Mouse (Mus musculus) frontal cortex, postnatal 14 days (tissue): Measurements from ENCODE around the gene Mtr.

Experiments
- DNase-seq, 2 experiments: peaks; one replicate each; pipeline ENCODE4 v3.0.0; 2022; ENCODE audit warnings: low spot score in 2 of 2

Mtr gene

DNA sequence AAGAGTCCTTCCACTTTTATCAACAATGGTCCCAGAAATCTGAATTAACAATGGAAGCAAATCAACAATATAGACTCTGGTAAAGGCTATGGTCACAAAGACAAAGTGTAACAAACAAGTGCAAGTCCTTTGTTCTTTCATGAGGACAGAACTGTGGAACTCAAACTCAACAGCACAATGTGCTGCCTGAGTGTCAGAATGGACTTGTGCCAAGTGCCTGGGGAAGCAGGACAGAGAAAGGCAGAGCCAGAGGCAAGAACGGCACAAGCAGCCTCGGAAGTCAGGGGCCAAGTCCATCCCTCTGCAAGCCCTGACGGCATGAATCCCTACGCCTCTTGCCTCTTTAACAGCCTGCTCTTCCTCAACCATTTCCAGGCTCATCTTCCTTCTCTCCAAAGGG, 13.9 kb downstream of the Mtr start:
- no peak for DNase-seq

DNA sequence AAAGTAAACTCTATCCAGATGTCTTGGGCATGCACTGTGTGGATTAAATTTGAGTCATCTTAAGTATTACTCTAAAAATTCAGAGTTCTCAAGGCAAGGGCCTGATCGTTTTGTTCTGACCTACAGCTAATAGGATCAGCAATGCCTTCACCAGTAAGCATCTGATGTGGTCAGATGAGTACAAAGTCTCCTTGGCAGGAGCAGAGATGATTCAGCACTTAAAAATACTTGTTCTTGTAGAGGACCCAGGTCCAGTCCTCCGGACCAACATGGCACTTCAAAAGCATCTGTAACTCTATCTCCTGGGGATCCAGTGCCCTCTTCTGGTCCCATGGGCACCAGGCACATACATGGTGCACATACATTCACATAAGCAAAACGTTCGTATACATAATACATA, 25.8 kb downstream of the Mtr start:
- DNase-seq: no peak

DNA sequence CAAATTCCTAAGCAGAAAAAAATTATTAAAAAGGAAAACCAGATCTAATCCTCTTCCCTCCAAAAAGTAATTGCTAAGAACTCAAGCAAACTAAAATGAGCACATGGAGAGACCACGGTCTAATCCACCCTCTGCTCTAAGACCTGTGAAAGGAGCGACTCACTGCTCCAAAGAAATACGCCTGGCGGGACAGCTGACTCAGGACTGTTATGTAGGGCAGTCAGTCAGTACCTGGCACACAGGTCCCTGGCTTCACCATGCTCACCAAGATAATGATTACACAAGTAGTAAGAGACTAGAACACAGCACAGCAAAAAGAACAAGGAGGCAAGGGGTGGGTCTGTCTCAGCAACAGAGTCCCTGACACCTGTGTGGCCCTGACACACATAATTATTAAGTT, 29.7 kb downstream of the Mtr start:
- no peak for DNase-seq

DNA sequence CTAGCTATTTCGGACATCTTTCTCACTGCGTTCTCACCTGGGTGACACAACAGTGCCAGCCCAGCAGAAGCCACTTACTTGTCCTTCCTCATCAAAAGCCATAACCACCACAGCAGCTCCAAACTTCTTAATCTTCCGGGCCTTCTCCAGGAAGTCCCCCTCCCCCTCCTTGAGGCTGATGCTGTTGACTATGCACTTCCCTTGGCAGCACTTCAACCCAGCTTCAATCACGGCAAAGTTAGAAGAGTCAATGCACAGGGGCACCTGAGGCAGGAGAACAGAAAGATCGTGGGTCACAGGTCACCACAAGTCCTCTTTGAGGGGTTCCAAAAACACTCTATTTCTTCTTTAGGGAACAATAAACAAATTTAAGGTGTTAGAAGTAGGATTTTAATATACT, 30.3 kb downstream of the Mtr start:
- no peak for DNase-seq

DNA sequence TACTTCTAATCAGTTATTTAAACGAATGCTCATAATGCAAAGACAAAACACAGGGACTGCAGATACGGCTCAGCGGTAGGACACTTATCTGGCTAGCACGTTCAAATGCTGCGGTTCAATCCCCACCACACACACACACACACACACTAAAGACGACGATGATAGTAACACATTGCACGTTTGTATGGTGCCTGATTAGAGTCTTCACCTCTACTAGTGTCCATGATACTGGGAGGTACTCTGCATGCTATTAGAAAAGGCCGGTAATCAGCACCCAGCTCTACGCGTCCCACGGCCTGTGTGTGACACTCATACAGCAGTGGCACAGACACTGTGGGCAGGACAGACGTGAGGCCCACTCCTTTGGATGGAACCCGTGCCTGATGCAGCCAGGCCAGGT, 39.3 kb downstream of the Mtr start:
- DNase-seq: no peak

DNA sequence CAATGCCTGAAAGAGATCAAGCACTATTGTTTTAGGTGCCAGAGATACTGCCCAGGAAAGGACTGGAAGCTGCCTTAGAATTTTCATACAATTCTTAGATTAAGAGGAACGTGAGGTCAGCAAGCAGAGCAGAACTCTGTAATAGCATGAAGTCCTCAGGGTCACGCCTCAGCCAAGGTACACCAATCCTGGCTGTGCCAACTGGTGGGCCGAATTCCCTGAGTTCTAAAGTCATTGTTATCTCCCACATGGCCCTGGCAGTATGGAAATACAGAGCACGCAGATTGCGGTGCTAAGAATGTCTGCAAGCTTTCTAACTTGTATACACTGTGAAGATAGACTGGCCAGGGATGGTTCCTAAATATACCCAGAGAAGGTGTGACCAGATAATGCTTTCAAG, 43.0 kb downstream of the Mtr start:
- DNase-seq: no peak

DNA sequence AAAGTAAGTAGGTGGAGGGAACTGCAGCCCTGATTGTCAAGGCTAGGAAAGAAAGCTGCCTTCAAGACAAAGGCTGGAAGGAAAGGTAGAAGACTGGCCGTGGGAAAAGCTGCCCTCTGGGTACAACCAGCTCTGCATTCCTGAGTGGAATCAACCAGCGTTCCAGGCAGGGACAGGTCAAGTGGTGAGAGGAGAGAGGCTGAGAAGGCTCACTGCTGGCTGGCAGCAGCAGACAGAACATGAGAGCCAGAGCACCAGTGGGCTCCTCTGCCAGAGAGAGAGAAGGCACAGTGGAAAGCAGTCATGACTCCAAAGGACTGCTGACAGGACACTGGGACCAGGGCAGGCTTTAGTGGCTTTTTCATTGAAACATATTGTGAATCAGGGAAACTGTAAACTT, 46.9 kb downstream of the Mtr start:
- DNase-seq: no peak

DNA sequence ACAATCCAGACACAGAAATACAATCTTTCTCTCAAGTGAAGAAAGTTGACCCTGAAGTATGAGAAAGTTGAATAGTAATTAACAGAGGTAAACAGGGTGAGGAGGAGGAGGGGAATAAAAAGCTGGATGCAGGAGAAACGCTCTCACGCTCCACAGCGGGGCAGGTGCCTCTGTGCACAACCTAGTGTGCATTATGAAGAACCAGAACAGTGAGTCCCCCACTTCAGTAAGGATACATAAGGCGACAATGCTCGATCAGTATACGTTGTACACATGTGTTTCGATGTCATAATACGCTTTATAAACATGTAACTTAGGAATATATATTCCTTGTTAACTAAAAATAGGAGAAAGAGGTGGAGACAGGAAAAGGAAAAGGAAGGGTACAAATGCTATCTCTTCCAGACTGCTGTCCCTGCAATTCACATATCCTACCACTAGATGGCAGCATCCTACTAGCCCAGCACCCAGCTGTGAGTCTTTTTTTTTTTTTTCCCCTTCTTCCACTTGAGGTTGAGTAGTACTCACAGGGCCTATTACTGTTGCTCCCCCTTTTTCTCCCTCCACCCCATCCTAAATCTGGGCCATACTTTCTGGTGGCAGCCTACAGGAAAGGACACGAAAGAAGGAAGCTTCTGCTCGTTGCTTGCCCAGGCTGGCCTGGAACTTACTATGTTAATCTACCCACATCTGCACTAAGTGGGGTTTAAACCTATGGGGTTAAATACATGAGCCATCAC, 47.7 kb downstream of the Mtr start:
- peak in 1 of 2 experiments; percentile 30 for DNase-seq

DNA sequence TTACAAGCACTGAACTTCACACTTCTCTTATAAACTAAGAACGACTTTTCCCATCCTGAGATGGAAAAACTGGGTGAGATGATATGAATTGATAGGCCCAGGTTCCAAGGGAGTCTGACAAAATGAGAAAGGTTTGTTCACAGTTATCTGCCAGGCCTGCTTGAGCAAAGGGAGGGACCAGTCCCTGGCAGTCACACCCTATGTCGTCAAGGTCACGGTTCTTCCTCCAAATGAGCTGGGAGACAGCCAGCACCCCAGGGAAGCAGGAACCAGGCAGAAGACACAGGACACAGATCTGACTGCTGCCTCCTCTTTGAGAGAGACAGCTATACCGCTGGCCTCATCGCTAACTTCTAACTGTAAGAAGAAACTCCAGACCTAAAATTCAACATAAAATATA, 57.5 kb downstream of the Mtr start:
- no peak for DNase-seq

DNA sequence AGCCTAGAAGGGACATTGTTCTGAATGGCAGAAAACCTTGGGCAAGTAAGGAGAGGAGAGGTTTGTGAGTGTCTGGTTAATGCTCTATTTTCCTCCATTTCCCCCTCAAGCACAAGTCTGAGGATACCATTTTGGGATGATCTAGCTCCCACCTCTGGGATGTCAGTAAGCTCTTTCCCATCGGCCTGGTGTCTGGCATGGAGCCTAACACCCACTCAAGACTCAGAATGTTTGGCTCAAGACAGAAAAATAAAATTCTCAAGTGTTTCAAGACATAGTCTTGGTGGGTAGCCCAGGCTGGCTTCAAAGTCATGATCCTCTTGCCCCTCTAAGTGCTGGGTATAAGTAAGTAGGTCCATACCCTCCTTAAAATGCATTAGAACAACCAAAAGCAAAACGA, 59.4 kb downstream of the Mtr start:
- DNase-seq: no peak

DNA sequence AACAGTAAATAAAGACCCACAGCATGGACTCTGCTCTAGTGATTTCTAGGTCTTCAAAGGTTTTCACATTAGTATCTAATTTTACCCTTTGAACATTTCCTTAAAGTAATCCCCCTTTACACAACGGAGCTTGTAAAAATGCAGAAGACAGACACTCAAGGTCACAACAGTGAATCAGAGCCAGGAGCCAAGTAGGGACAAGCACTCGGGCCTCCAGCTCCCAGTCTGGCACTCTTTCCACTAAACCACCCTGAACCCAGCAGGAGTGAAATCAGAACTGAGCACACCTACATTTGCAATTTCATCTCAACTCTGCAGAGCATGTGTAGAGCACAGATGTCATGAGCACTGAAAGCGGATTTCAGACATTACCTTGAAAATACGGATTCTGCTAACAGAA, 61.1 kb downstream of the Mtr start:
- DNase-seq: no peak

DNA sequence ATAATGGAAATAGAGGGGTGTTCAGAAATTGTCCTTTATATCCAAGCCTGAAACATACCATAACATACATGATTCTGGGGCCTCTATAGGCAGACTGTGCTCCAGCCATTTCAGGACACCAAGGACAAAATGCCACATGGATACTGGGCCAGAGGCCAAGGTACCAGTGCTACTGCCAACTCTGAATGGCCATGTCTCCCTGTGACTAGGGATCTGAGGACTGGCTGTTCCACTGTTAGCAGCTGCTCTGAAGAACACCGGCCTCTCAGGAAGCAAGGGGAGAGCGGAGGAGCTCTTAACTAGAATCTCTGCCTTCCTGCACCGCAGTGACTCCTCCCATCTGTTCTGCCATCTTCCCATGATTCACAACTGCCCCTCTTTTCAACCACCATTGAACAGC, 61.9 kb downstream of the Mtr start:
- DNase-seq: peak in 1 of 2 experiments; percentile 14

DNA sequence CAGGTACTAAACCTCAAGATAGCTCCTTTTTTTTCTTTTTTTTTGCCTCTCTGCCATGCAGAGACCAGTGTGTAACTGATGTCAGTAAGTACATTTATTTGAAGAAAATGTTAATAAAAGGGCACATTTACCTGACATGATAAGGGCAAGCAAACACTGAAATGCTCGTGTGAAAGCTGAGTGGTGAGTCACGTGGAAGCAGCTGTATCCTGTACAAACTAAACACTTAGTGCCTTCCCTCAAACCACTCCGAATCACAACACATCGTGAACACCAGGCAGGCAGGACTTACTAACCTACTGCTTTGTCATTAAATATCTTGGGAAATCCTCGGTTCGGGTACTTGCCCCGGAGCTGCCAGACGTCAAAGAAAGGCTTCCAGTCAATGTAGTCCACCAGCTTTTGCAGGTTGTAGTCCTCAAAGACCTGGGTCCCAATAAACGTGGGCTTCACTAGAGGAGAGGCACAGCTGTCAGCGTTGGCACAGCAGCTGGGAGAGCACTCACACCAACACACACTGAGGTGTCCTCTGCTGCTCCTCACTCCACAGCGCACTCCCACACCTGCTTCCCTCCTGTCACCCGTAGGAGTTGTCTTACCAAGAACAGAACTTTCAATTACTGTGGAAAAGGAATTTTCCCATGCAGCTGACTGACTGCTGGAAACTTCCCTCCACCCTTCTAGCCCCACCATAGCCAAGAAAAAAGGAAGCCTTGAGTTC, 62.8 kb downstream of the Mtr start:
- DNase-seq: no peak

DNA sequence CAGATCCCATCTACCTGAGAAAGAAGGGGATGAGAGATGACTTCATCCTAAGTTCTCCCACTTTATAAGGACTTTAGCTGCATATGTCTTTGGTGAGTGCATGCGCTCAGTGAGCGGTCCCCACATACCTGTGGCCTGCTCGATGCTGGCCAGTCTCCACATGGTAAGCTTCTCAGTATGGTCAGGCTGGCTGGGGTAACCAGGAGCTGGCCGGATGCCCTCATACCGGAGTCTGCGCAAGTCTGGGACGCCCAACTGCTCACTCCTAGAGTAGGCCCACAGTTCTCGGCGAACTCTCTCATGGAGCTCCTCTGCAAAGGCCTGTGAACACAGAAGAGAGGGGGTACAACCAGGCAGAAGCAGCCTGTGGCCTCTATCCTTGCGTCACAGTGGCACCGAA, 68.7 kb downstream of the Mtr start:
- no peak for DNase-seq

DNA sequence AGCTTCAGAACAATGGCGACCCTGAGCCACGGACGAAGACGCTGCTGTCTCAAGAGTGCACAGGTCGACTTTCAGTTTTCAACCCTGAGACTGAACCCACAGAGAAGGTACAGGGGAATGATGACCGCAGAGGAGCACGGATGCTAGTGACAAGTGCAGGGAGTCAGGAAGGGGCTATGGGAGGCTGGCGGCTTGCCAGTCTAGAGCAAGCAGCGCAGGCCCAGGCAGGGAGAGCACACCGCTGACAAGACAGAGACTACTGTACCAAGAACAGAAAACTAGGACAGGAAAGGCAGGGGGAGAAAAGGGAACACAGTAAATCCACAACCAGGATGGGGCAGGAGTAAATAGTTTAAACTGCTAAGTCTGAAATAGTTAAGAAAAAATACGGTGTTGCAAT, 69.1 kb downstream of the Mtr start:
- no peak for DNase-seq

DNA sequence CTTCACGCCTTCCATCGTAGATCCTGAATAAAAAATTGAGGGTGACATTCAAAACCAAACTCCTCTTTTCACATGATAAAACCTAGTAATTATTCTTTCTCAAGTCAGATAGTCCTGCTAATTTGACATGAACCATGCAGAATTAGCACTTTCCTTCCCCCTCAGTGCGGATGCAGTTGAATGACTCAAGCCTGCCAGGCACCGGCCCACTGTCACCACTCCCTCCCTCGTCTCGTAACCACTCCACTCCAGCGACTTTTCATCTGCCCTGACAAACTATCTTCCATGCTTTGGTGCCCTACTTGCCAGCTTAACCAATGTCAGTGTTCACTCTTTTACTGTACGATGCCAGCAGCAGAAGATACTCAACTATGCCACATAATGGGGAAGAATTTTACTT, 78.4 kb downstream of the Mtr start:
- no peak for DNase-seq

DNA sequence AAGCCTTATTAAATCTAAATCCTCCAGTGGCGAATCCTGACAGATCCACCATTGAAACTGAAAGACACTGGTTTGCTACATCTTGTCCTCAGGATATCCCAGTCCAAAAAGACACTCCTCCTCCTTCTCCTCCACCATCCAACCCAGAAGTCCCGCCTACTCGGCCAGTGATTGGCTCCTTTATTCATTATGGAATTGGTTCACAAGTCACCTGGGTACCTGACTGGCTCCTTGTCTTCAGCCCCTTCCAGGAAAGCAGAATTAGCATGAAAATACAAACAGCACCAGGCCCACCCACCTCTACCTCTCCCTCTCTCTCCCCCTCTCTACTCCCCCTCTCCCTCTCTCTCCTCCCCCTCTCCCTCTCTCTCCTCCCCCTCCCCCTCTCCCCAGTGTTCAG, 81.2 kb downstream of the Mtr start:
- DNase-seq: no peak

DNA sequence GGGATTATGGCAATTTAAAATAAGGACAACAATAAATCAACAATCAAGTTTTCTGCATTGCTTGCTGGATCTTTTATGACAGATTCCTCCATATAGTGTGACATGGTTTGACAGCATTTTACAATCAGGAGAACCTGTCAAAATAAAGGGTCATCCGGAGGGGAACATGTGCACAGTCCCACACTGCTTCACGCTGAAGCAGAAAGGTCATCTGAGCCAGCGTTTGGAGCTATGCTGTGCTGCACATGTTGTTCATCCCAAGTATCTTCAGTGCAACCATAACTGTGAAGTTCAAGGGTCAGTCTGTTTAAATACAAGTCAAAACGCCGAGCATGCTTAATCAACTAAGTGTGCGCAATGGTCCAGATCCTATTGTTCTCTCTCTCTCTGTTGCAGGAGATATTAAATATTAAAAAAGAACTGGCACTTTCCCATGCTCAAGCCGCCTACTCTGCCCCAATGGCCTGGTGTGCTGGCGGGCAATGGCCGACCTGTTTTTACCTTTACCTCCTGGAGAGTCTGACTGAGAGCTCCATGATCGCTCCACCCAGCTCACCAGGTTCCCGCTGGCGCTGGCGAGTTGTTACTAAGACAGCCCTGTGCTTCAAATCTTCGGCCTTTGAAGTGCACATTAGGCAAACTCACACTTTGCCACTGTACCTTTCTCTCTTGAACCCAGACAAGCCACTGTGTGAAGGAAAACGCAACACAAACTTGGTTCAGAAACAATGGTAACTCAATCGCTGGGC, 81.8 kb downstream of the Mtr start:
- no peak for DNase-seq

DNA sequence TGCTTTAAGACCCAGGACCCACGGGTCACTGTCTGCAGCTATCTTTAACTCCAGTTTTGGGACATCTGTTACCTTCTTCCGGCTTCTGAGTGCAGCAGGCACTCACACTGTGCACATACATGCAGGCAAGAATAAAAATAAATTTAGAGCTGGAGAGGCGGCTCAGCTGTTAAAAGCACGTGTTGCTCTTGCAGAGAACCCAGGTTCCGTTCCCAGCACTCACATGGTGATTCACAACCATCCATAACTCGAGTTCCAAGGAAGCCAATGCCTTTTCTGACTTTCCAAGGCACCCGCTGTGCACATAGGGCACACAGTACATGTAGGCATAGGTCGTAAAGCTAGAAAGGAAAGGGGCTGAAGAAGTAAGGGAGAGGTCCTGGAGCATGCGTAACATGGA, 90.6 kb downstream of the Mtr start:
- no peak for DNase-seq

DNA sequence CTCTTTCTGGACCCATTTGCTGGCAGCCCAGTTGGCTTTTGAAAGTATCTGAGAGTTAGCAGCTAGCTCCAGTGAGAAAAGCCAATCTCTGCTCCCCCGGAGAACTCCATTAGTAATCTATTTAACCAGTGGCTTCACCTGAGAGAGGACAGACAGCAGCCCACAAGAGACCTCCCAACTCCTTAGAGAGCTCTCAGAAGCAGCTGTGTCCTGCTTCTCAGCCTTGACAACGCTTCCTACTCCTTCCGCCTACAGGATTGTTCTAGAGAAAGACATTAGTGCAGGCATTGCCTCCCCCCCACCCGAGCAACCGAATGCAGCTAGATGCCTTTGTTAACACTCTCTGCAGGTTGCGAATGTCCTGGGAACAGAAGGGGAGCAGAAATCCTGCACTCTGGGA, 91.5 kb downstream of the Mtr start:
- DNase-seq: peak; percentile 29 to 43

DNA sequence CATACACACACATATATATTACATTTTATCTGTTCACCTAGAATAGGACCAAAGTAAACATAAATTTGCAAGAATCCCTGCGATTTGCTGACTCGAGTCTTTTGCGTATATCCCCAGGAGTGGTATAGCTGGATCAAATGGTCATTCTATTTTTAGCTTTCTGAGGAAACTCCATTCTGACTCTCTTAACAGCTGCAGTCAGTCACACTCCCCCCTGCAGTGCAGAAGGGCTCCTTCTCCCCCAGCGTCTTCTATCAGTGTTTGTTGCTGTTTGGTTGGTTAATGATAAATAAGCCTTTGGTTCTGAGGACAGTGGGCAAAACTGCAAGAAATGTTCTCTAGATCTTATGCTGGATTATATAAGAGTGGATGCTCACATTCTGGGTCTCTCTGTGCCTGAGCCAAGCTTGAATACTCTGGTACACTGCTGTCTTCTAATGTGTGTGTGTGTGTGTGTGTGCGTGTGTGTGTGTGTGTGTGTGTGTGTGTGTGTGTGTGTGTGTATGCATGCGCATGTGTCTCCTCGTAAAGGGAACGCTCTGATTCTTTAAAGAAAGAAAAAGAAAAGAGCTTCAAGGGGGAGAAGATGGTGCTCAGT, 92.4 kb downstream of the Mtr start:
- no peak for DNase-seq

DNA sequence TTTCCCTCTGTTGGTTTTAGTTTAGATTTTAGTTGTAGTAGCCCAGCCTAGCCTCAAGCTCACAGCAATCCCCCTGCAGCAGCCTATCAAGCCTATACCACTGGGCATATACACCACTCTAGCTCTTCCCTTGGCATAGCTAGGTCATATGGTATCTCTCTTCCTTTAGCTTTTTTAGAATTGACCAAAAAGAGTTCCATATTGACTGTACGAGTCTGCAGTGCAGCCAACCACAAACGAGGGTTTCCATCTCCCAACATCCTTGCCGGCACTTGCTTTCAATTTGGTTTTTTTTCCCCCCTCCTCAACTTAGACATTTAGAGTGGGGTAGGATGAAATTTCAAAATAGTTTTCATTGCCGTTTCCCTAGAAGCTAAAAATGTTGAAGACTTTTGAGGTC, 95.5 kb downstream of the Mtr start:
- DNase-seq: no peak

DNA sequence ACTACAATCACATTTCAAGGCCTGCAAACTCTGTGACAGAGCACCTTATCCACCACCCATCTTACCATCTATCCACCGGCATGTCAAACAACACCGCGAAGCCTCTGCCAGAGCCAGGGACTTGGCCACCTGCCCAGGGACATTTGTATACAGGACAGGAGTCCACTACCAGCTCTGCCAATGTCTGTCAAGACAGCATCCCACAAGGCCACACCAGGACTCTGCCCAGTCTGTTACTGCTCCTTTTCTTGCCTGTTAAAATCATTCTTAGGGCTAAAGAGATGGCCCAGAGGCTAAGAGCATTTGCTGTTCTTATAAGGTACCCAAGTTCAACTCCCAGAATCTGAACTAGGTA, 97.8 kb downstream of the Mtr start:
- no peak for DNase-seq
